Mouse (Mus musculus) neural tube, embryonic 10.5 days (tissue): ENCODE measurements around the gene Rapgef1.

Experiments used
- DNase-seq: peaks from one replicate; pipeline ENCODE4 v3.0.0-alpha.2; 2017; ENCODE audit warnings: low spot score; ENCODE audit errors: extremely low spot score

Rapgef1 gene

DNA sequence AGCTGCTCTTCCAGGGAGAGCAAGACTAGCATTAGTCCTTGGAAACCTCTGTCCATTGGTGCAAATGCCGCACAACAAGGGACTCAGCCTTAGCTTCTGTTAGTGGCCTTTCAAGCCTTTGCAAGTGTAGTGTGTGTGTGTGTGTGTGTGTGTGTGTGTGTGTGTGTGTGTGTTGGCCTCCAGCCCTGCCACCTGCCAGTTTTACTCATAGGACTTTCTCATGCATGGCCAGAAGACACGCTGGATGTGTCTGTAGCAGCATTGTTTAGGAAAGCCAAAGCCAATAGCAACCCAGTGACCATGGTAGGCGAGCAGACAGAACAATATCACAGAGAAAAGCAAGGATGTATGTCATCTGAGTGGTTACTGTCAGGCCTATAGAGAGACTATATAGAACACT lies 52.3 kb downstream of the Rapgef1 start:
- no peak for DNase-seq

GRCm38 (mm10) chr2:29672746-29673536 lies 53.4 kb downstream of the Rapgef1 start:
- DNase-seq: no peak

GRCm38 (mm10) chr2:29674087-29674486 lies 54.6 kb downstream of the Rapgef1 start:
- DNase-seq: no peak

GRCm38 (mm10) chr2:29674545-29674944 lies 55.0 kb downstream of the Rapgef1 start:
- no peak for DNase-seq

DNA sequence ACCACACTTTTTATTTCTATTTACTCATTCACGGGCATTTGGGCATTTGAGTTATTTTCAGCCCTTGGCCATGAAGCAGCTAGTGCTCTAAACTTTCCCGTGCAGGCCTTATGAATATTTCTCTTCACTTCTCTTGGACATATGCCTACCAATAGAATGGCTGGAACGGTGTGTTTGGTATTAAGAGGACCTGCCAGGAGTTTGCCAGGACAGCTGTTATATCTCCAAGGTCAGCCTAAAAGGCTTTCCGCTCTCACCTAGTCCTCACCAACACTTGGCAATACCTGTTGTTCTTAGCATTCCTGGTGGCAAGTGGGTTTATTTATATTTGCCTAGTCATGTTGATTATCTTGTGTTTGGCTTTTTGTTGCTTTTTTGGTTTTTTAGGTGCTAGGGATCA lies 56.3 kb downstream of the Rapgef1 start:
- DNase-seq: no peak

GRCm38 (mm10) chr2:29676513-29676912 lies 57.0 kb downstream of the Rapgef1 start:
- DNase-seq: no peak

GRCm38 (mm10) chr2:29677842-29678241 lies 58.3 kb downstream of the Rapgef1 start:
- no peak for DNase-seq

DNA sequence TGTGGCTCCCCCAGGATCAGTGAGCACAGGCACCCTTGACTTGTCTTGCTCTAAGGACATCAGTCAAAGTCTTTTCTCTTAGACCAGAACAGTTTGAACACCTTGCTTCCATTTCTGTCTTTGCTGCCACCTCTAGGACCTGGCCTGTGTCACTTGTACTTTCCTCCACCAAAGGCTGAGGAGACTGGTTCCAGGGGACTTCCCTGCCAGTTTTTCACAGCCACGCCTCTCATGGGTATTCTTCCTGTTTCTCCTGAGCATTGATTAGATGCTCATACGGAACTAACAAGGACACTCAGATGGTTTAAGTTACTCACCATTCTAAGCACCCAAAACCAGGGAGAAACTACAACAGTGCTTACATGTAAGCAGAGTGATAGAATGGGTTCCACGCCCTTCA lies 59.0 kb downstream of the Rapgef1 start:
- DNase-seq: no peak

DNA sequence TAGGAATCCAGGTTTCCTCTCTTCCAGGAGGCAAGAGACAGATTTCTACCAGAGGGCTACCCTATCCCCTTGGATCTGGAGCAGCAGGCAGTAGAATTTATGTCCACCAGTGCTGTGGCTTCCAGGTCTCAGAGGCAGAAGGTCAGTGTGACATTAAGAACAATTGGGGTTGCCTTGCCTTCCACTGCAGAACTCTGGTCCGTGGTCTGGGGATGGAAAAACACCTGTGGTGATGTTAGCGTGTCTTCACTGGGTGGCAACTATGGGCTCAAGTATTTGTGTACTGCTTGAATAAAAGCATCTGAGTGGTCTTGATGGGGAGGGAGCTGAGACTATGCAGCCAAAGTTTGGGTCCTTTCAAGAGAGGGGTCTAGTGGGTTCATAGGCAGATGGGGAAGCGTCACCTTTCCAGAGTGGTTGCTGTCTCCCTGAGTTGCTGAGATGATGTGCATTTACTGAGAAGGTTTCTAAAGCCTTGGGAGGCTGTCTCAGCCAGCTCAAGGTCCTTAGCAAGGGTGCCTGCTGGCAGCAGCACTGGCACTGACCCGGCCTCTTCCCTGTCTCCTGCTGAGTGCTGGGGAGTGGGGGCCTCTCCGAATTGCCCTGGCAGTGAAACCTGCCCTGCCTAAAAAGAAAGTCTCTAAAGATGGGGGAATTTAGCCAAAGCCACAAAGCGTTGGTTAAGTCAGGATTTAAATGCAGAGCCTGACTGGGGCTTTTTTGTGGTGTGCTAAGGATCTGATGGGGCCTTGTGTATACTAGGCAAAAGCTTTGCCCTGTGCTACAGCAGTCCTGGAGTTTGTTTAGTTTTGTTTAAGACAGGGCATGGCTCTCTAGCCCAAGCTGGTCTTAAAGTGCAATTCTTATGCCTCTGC lies 60.4 kb downstream of the Rapgef1 start:
- DNase-seq: no peak

- DNase-seq: no peak
Measured at GRCm38 (mm10) chr2:29683261-29683999, 63.9 kb downstream of the Rapgef1 start.

GRCm38 (mm10) chr2:29684498-29684897 lies 65.0 kb downstream of the Rapgef1 start:
- DNase-seq: no peak

GRCm38 (mm10) chr2:29689014-29689413 lies 69.5 kb downstream of the Rapgef1 start:
- DNase-seq: no peak

GRCm38 (mm10) chr2:29689495-29689894 lies 70.0 kb downstream of the Rapgef1 start:
- DNase-seq: no peak

DNA sequence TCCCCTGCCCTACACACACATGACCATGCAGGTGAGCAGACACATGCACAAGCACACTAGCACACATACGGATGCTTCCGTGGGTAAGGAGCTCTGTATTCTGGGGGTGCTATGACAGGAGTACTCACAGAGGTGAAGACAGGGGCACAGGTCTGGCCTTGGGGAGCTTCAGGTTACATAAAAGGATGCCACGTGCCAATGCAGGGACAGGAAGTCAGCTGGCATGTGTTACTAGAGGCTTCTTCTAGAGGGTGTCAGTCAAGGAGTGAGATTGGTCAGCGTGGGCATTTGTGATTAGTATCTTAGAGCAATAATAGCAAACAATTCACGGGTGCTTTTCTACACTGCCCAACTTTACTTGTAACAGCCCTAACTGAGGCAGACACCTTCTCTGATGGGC lies 71.5 kb downstream of the Rapgef1 start:
- DNase-seq: no peak

DNA sequence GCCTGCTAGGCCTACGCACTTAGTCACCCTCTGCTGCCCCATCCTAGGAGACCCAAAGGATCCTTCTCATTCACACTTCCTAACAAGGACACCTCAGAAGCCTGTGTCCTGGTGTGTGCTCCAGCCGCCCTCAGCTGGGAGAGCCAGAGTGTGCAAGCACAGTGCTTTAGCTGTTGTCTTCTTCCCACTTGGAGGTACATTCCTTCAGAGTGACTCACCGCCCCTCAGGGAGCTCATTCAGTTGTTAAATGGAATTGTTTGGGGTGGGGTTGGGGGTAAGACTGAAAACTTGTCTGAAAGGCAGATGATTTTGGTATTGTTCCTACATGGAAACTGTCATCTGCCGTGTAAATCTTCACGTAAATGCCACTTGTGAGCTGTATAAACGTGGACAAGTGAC lies 72.0 kb downstream of the Rapgef1 start:
- no peak for DNase-seq

- no peak for DNase-seq
Measured at GRCm38 (mm10) chr2:29692192-29692591, 72.7 kb downstream of the Rapgef1 start.

DNA sequence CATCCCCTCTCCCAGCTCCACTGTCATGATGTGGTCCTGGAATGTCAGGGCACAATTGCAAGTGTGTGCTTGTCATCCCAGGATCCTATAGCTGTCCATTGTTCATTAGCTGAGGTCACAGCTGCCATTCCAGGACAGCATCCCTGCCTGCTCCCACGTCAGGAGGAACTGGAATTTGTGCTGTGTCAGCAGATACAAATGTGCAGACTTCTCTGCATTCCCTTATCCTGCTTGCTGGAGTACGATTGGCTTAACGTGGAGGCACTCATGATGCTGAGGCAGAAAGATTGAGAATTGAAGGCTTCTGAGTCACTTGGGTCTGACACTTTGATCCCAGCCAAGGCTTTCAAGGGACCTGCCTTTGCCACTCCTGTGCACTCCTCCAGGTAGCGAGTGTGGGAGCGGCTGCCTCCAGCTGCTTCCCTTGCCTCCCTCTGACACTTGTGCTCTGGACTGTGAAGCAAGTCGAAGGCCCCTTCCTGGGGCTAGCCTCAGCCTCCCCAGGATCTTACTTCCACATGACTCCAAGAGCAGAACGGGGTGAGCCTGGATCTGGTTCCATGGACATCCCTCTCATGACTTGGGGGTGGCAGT lies 76.8 kb downstream of the Rapgef1 start:
- no peak for DNase-seq

- no peak for DNase-seq
Measured at GRCm38 (mm10) chr2:29698421-29699290, 79.1 kb downstream of the Rapgef1 start.

- DNase-seq: no peak
Measured at GRCm38 (mm10) chr2:29700898-29701297, 81.4 kb downstream of the Rapgef1 start.

DNA sequence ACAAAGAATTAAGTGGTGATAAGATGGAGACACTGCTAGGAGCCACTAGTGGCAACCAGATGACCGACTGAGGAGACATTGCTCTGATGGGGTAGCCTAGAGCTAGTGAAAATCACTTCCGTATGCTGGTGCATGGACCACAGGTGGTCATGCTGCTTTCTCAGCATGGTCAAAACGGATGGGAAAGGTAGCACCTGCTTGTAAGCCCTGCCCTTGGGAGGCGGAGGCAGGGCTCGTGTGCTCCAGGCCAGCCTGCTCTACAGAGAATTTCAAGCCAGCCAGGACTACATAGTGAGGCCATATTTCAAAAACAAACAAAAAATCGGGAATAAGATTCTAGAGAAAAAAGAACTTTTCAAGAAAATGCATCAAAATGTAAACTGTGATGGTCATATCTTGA lies 81.9 kb downstream of the Rapgef1 start:
- DNase-seq: no peak
